Mouse (Mus musculus): ENCODE data around the gene Rdh16f1. TPM values are rescaled to one million over a fixed set of nuclear protein-coding genes. Genes with fewer than 3 reads are reported as not detected.
A peak's percentile ranks its signal among the peaks of the same experiment; 100 is the strongest.
"Not testable (repeated sequence)": the region's sequence is repeated elsewhere in the genome, so short reads cannot be mapped to it uniquely, and the experiment has no call there.

Gene Rdh16f1
- total RNA-seq, 1 experiment from 2014 or later = 2.6 TPM

DNA sequence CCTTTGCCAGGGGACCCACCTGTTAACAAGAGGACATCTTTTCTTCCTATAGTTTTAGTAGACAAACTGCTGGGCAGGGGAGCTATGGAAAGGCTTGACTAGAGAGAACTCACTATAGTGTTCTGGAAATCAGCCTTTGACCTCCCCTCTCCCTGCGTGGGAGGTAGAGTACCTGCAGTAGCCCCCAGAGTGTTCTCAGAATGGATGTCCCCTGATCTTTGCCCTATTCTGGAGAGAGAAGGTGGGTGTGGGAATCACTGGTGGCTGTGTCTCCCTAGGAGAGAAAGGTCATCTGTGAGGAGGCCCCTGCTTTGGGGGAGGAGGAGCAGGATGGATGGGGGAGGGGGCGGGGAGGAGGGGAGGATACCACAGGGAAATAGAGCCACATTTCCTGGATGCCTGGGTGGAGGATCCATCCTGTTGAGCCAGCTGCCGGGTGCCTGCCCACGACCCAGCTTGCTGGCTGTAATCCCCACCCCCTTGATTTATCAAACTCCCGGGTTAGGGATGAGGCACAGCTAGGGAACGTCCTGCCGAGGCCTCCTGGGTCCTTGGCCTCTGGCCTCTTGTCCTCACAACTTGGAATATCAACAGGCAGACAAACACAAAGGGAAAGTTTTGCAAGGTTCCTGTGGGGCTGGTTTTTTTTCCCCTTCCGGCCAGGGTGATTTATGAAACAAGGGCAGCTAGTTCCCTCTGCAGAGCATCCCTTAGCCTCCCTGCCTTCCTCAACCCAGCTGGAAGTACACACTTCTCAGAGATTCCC is 10.6 kb upstream of the Rdh16f1 start:
- peak; percentile 85 for DNase-seq

GRCm38 (mm10) chr10:127750136-127750777 is 9.3 kb upstream of the Rdh16f1 start:
- no peak for DNase-seq

DNA sequence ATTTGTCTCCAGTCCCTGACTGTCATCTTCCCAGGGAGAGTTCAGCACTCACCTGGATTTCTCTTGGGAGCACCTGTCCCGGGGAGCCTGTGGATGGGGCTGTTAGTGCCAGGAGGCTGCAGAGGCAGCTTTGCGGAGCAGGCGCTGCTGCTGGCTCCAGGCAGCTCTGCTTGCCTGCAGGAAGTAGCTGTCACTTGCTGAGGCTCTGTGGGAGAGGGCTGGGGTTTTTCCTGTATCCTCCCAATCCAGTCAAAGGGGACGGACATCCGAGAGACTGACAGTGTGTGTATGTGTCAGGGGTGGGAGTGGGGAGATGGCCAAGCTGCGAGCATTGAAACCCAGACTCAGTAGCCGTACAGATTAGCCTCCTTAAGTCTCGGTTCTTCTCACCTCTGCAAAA is 8.0 kb upstream of the Rdh16f1 start, which contains the start of gene Gpr182:
Gene Gpr182, minus strand, starts transcription at position 185 of the 400 bp plus-strand sequence.
- peak; percentile 48 for DNase-seq

DNA sequence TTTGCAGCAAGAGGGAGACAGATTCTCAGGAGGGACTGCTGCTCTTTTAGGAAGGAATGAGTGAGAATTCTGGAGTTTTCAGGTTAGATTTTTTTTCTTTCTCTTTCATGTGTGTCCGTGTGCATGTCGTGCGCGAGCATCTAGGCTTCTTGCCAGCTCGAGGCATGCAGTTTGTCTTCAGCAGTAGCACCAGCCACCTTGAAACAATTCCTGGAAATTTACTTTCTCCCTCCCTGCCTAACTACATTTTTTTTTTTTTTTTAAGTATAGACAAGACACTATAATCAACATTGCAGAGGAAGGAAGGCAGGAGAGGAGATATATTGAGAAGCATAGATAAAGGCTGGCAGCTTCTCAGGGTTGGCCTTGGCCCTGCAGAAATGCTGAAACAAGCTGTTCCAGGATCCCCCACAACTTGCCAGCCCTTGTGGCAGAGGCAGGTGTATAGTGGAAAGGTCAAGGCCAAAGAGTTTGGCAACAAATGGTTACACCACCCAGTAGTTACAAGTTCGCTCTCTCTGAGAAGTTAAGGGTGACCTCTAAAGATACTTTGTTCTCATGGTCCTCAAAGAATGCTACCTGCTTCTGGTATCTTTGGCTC is 4.9 kb upstream of the Rdh16f1 start:
- DNase-seq = peak; percentile 77

DNA sequence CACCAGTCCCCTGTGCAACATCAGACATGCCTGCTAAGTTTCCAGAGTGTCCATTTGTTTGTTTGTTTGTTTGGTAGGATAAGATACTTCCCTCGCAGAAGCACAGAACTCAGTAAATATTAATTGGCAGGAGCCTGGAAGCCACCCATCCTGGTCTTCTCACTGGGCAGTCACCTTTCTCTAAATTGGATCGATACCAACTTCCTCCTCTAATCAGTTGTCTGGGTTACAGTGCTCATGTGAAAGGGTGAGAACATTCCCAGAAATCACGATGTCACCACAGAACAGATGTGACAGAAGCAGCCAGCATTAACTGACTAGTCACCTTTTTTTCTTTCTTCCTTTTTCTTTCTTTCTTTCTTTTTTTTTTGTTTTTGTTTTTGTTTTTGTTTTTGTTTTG is 4.3 kb upstream of the Rdh16f1 start:
- DNase-seq = no peak

- DNase-seq = no peak
Measured at GRCm38 (mm10) chr10:127755770-127756468, 3.7 kb upstream of the Rdh16f1 start.

GRCm38 (mm10) chr10:127762926-127763325 is 3.3 kb downstream of the Rdh16f1 start:
- DNase-seq = not testable (repeated sequence)

DNA sequence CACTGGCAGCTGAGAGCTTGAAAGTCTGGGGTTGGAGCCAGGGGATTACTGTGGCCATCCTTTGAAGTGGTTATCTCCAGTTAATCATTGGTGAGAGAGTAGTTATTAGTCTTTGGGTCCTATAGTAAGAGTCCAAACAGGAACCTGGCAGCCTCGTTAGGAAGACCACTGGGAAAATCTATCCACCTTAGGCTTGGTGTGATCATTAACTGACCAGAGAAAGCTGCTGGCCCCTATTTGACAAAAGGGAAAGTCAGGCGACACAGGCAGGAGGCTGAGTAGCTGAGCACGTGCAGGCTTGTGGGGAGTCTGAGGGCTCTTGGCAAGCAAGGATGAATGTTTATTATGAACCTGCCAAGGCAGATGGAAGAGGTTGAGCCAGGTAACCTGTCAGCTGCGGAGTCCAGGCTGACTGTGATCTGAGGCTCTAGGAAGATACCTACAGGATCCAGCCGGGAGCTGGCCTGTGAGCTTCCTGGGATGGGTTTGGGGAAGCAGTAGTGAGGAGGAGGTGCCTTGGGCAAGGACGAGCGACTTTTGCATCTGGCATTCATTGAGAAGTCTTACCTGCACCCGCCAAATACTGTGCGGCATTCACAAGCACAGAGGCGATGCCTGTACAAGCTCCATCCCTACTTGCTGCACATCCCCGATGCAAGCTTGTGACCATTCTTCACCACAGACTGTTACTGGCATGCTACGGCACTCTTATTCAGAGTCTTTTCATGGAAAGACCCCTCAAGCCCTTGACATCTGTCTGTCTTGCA is 4.5 kb downstream of the Rdh16f1 start:
- DNase-seq = no peak

GRCm38 (mm10) chr10:127766564-127766963 is 7.0 kb downstream of the Rdh16f1 start:
- no peak for DNase-seq

DNA sequence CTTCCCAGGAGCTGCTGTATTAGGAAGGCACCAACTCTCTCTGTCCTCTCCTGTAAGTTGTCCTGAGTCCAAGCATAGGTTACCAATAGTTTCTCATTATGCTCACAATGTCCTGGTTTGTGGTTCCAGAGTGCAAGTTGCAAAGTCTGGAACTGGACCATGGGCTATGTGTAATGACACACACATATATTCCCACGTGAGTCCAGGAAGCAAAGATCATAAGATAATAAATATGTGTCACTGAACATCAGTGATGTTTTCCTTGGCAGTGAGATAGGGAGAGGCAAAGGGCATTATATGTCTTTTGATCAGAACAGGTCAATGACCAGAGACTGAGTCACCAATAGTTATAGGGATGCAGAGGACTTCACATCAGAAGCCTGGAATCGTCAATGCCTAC is 16.4 kb downstream of the Rdh16f1 start, which contains the start of gene Rdh9:
Gene Rdh9, plus strand, starts transcription at position 376 of the 400 bp plus-strand sequence.
- DNase-seq = no peak

- not testable (repeated sequence) for DNase-seq
Measured at GRCm38 (mm10) chr10:127782321-127782720, 22.7 kb downstream of the Rdh16f1 start.

DNA sequence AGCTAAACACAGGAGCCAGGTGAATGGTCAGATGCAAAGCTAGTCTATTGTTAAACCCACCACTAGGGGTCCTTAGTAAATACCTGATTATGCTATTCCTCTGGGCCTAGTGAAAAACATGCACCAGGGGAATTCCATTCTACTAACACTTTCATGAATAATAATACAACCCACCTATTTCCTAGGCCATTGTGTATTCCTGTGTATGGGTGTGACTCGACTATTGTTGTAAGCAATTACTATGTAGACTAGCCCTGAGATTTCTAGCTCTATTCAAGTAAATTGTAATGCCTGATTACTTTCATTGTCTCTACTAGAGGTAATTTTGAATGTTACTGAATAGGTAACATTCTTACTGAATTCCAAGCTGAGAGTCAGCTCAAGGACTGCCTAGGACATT is 25.8 kb downstream of the Rdh16f1 start:
- DNase-seq = not testable (repeated sequence)

DNA sequence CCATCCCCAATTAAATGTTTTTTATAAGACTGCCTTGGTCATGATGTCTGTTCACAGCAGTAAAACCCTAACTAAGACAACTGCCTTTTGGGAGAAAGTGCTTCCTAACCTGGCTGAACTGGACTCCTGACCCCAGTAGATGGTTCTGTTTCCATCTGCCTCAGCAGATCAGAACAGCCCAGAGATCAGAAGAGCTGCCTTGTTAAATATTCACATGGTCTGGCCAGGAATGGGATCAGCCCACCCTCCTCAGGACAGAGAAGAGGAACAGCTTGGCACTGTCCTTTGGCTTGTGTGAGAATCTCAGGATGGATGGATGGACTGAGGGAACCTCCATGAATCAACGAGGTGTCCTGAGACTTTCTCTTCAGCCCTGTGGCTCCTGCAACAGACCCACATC is 39.7 kb downstream of the Rdh16f1 start:
- DNase-seq = no peak

DNA sequence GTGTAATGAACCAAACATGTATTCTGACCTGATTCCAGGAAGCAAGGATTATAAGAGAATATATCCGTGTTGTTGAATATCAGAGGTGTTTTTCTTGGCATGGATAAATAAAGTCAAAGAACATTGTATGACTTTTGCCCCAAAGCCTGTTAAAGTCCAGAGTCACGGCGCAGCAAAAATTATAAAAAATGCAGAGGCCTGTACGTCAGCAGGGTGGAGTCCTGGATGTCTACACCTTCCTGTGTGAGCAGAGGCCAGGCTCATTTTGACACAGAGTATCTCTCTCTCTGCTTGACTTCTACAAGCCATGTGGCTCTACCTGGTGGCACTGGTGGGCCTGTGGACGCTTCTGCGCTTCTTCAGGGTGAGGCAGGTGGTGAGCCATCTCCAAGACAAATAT is 41.3 kb downstream of the Rdh16f1 start, which contains the start of gene Rdh16:
Gene Rdh16, plus strand, starts transcription at position 262 of the 400 bp plus-strand sequence.
- DNase-seq = no peak

- no peak for DNase-seq
Measured at GRCm38 (mm10) chr10:127801612-127802011, 42.0 kb downstream of the Rdh16f1 start.

DNA sequence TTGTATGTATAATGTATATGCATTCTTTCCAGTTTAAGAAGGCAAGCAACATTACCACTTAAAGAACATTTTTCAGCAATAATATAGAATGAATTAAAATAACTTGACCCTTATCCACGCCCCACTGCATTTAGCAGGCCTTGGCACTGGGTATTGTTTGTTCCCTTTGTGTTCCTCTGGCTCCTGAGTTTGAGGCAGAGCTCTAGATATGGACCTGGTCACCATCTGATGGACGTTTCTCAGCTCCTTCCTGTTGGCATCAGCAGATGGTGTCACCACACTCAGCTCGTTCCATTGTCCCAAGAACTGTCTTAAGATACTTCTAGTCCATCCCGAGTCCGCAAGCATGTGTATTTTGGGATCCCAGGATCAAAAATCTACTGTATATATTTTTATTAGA is 42.6 kb downstream of the Rdh16f1 start:
- no peak for DNase-seq

GRCm38 (mm10) chr10:127804416-127804815 is 44.8 kb downstream of the Rdh16f1 start:
- DNase-seq = no peak

DNA sequence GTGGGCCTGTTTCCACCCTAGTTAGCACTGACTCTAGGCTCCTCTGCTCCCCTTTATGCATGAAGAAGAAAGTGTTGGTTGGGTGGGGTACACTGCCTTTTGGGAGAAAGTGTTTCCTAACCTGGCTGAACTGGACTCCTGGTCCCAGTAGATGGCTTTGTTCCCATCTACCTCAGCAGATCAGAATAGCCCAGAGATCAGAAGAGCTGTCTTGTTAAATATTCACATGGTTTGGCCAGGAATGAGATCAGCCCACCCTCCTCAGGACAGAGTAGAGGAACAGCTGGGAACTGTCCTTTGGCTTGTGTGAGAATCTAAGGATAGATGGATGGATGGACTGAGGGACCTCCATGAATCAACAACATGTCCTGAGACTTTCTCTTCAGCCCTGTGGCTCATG is 56.3 kb downstream of the Rdh16f1 start:
- no peak for DNase-seq

- not testable (repeated sequence) for DNase-seq
Measured at GRCm38 (mm10) chr10:127817268-127817910, 57.8 kb downstream of the Rdh16f1 start.

- not testable (repeated sequence) for DNase-seq
Measured at GRCm38 (mm10) chr10:127821806-127822205, 62.2 kb downstream of the Rdh16f1 start.

DNA sequence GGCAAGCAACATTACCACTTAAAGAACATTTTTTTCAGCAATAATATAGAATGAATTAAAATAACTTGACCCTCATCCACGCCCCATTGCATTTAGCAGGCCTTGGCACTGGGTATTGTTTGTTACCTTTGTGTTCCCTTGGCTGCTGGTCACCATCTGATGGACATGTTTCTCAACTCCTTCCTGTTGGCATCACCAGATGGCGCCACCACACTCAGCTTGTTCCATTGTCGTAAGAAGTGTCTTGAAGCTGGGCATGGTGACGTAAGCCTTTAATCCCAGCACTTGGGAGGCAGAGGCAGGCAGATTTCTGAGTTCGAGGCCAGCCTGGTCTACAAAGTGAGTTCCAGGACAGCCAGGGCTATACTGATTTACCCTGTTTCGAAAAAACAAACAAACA is 65.8 kb downstream of the Rdh16f1 start:
- peak; percentile 29 for DNase-seq
